Mouse (Mus musculus): ENCODE data around the gene Trim17. TPM values are rescaled to one million over a fixed set of nuclear protein-coding genes. Genes with fewer than 3 reads are reported as not detected.

The Trim17 gene
- polyA plus RNA-seq, 1 experiment from 2014 or later = 0.08 TPM

DNA sequence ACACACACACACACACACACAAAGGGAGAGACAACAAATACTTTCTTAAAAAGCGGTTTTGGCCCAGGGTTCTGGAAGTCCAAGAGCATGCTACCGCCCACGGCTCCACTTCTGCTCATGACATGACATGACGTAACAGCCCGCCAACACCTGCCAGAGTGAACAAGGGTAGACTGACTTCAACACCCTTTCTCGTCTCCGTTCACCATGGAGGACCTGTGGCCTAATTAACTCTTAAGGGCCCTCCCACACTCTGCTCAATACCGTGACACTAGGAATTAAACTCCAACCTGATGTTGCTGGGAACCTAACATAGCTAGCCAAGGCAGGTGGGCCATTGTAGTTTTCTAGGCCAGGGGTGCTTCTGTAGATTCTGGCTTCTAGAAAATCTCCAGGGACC is 14.5 kb downstream of the Trim17 start:
- Histone ChIP-seq H3K27me3 (replicated peaks; ENCODE audit: control insufficient read depth, insufficient read depth, low read length) (no peaks in the 10 kb centered on the region), H3K9ac (ENCODE audit: low read depth, low read length) (no peak overlapping the region), H3K27ac (ENCODE audit: low read depth, low read length) (no peak overlapping the region), H3K4me3 (ENCODE audit: low read depth, low read length) (no peak overlapping the region), H3K4me1 (replicated peaks; ENCODE audit: control insufficient read depth, insufficient read depth, low read length) (0 out of 2 replicates have a peak, but pooled peaks cover 3% of the 10 kb centered on the region), H3K9me3 (ENCODE audit: control insufficient read depth) (no peaks in the 10 kb centered on the region), H3K36me3 (ENCODE audit: control insufficient read depth, insufficient read depth) (peaks cover 3% of the 10 kb centered on the region; the same call in 1 of the 2 replicates), H3K4me2 (replicated peaks; ENCODE audit: low read depth) (no peak overlapping the region)
- no peak for ATAC-seq
- WGBS = 53% methylated on average over 8 of the region's 8 CpGs
- no peak for TF ChIP-seq CTCF (IDR thresholded peaks at IDR 0.05; ENCODE audit: low read depth)

DNA sequence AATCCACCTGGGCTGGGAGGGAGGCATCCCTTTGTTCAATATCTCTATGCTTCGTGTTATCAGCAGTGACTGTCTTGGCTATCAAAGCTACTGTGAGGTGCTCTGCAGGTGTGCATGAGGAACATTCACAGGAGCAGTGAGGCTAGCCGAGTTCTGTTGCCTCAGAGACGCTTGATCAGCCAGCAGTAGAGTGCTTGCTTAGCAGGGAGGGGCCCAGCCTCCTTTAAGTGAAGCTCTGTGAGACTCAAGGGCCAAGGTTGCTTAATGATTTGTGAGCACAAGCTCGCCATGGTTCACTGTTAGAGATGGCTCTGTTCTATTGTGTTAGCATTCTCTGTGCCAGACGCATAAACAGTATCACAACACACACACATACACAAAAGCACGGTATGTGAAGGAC is 15.2 kb downstream of the Trim17 start:
- H3K4me2 ChIP-seq (replicated peaks; ENCODE audit: low read depth) = no peak overlapping the region
- H3K9me3 ChIP-seq (ENCODE audit: control insufficient read depth) = no peaks in the 10 kb centered on the region
- 0 out of 2 replicates have a peak overlapping the region, but pooled peaks have one; percentile 7 for H3K27ac ChIP-seq (ENCODE audit: low read depth, low read length)
- ATAC-seq = peak; percentile 71
- no peaks in the 10 kb centered on the region for H3K27me3 ChIP-seq (replicated peaks; ENCODE audit: control insufficient read depth, insufficient read depth, low read length)
- 0 out of 2 replicates have a peak, but pooled peaks cover 3% of the 10 kb centered on the region for H3K4me1 ChIP-seq (replicated peaks; ENCODE audit: control insufficient read depth, insufficient read depth, low read length)
- WGBS = 30% methylated on average over 6 of the region's 6 CpGs
- no peak for TF ChIP-seq CTCF (IDR thresholded peaks at IDR 0.05; ENCODE audit: low read depth)
- no peak overlapping the region for H3K9ac ChIP-seq (ENCODE audit: low read depth, low read length)
- peaks cover 6% of the 10 kb centered on the region; the same call in 1 of the 2 replicates for H3K36me3 ChIP-seq (ENCODE audit: control insufficient read depth, insufficient read depth)
- no peak overlapping the region for H3K4me3 ChIP-seq (ENCODE audit: low read depth, low read length)

DNA sequence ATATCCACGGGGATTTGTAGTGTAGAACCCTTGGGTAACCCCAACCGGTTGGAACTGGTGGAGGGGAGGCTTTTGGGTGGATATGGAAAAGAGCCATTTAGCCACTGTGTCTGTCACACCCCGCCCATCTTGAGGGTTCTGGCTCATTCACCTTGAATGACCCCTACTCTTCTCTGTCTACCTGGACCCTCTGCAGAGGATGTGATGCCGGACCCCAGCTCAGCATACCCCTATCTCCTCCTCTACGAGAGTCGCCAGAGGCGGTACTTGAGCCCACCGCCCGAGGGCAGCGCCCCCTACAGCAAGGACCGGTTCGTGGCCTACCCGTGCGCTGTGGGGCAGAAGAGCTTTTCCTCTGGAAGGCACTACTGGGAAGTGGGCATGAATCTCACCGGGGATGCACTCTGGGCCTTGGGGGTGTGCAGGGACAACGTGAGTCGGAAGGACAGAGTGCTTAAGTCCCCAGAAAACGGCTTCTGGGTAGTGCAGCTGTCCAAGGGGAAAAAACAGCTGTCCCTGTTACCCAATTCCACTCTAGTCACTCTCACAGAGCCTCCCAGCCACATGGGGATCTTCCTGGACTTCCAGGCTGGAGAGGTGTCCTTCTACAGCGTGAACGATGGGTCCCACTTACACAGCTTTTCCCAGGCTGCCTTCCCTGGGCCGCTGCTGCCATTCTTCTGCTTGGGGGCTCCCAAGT is 16.5 kb downstream of the Trim17 start:
- no peak for ATAC-seq
- Histone ChIP-seq H3K4me2 (replicated peaks; ENCODE audit: low read depth) (no peak overlapping the region), H3K9me3 (ENCODE audit: control insufficient read depth) (no peaks in the 10 kb centered on the region), H3K27me3 (replicated peaks; ENCODE audit: control insufficient read depth, insufficient read depth, low read length) (no peaks in the 10 kb centered on the region), H3K4me3 (ENCODE audit: low read depth, low read length) (no peak overlapping the region), H3K27ac (ENCODE audit: low read depth, low read length) (no peak overlapping the region), H3K9ac (ENCODE audit: low read depth, low read length) (no peak overlapping the region), H3K36me3 (ENCODE audit: control insufficient read depth, insufficient read depth) (peaks cover 7% of the 10 kb centered on the region; the same call in 1 of the 2 replicates), H3K4me1 (replicated peaks; ENCODE audit: control insufficient read depth, insufficient read depth, low read length) (0 out of 2 replicates have a peak, but pooled peaks cover 3% of the 10 kb centered on the region)
- TF ChIP-seq CTCF (IDR thresholded peaks at IDR 0.05; ENCODE audit: low read depth) = 0 out of 2 replicates have a peak, but pooled peaks have one; percentile 14
- WGBS = 87% methylated on average over 21 of the region's 21 CpGs

DNA sequence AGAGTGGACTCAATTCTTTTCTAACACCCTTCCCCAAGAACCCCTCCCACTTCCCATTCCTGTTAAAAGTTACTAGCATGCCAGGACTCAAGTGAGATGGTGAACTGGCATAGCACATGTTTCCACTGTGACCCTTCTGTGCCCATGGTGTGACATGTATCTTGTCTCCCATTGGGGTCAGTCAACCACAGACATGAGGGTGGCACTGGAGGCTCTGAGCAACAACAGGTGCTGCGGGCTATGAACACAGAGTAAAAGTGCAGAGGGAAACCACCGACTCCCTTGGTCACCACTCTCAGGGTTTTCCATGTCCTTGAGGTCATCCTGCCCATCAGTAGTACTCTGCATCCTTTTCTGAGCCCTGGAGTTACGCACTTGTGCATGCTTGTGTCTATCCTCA is 17.3 kb downstream of the Trim17 start:
- 97% methylated on average over 3 of the region's 3 CpGs for WGBS
- H3K27ac ChIP-seq (ENCODE audit: low read depth, low read length) = no peak overlapping the region
- H3K9me3 ChIP-seq (ENCODE audit: control insufficient read depth) = no peaks in the 10 kb centered on the region
- peaks cover 7% of the 10 kb centered on the region; the same call in 1 of the 2 replicates for H3K36me3 ChIP-seq (ENCODE audit: control insufficient read depth, insufficient read depth)
- H3K4me3 ChIP-seq (ENCODE audit: low read depth, low read length) = no peak overlapping the region
- H3K4me2 ChIP-seq (replicated peaks; ENCODE audit: low read depth) = no peak overlapping the region
- 0 out of 2 replicates have a peak, but pooled peaks cover 3% of the 10 kb centered on the region for H3K4me1 ChIP-seq (replicated peaks; ENCODE audit: control insufficient read depth, insufficient read depth, low read length)
- ATAC-seq = no peak
- no peaks in the 10 kb centered on the region for H3K27me3 ChIP-seq (replicated peaks; ENCODE audit: control insufficient read depth, insufficient read depth, low read length)
- TF ChIP-seq CTCF (IDR thresholded peaks at IDR 0.05; ENCODE audit: low read depth) = no peak
- no peak overlapping the region for H3K9ac ChIP-seq (ENCODE audit: low read depth, low read length)

DNA sequence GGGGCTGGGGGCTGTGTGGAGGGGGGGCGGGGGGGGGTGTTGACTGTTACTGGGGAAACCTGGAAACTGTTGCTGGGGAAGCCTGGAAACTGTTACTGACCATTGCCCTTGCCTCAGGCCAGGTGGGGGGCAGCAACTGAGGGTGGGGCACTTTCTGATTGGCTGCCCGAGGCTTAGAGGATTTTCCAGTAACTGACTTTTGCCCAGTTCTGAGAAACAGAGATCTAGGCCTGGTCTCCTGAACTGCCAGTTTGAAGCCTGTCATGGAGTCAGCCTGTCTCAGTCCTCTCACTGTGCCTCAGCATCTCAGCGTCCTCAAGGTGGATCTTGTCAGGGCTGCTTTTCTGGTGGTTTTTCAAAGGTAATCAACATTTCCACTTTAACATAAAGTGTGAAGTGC is 19.9 kb downstream of the Trim17 start:
- Histone ChIP-seq H3K27ac (ENCODE audit: low read depth, low read length) (no peak overlapping the region), H3K9ac (ENCODE audit: low read depth, low read length) (no peak overlapping the region), H3K4me2 (replicated peaks; ENCODE audit: low read depth) (no peak overlapping the region), H3K4me1 (replicated peaks; ENCODE audit: control insufficient read depth, insufficient read depth, low read length) (peaks cover 2% of the 10 kb centered on the region; the same call in 1 of the 2 replicates), H3K4me3 (ENCODE audit: low read depth, low read length) (no peak overlapping the region), H3K9me3 (ENCODE audit: control insufficient read depth) (no peaks in the 10 kb centered on the region), H3K27me3 (replicated peaks; ENCODE audit: control insufficient read depth, insufficient read depth, low read length) (no peaks in the 10 kb centered on the region), H3K36me3 (ENCODE audit: control insufficient read depth, insufficient read depth) (peaks cover 7% of the 10 kb centered on the region; the same call in 1 of the 2 replicates)
- no peak for TF ChIP-seq CTCF (IDR thresholded peaks at IDR 0.05; ENCODE audit: low read depth)
- no peak for ATAC-seq
- 86% methylated on average over 3 of the region's 3 CpGs for WGBS

DNA sequence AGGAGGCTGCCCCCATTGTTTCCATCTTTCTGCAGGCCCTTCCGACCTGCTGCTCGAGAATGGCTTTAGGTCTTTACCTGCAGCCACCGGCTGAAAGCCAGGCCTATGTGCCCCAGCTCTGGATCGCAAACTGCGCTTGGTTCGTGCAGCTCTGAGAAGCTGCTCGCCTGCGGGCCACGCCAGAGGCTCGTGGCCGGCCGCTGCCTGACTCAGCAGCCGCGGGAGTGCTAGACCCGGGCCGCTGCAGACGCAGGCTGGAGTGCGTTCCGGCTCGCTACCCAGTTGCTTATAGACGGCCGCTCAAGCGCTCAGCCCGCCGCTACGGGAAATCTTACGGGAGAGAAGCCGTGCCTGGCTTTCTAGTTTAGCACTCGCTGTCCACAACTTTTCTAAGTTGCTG is 22.7 kb downstream of the Trim17 start:
- ATAC-seq = peak; percentile 39; the same call in 1 of the 2 replicates
- Histone ChIP-seq H3K9me3 (ENCODE audit: control insufficient read depth) (no peaks in the 10 kb centered on the region), H3K9ac (ENCODE audit: low read depth, low read length) (peak overlapping the region; percentile 85), H3K27ac (ENCODE audit: low read depth, low read length) (peak overlapping the region; percentile 70), H3K36me3 (ENCODE audit: control insufficient read depth, insufficient read depth) (peaks cover 14% of the 10 kb centered on the region), H3K4me2 (replicated peaks; ENCODE audit: low read depth) (peak overlapping the region; percentile 92), H3K4me3 (ENCODE audit: low read depth, low read length) (peak overlapping the region; percentile 98), H3K27me3 (replicated peaks; ENCODE audit: control insufficient read depth, insufficient read depth, low read length) (no peaks in the 10 kb centered on the region), H3K4me1 (replicated peaks; ENCODE audit: control insufficient read depth, insufficient read depth, low read length) (peaks cover 11% of the 10 kb centered on the region)
- TF ChIP-seq CTCF (IDR thresholded peaks at IDR 0.05; ENCODE audit: low read depth) = no peak
- under 1% methylated on average over 29 of the region's 29 CpGs for WGBS
